In genomic region chr8:95142075-95142831, GRCm38 (mm10) we compare ENCODE assay signal across 7 mouse cellular contexts.
DNase-seq lines count a peak whose midpoint lies in the region; ATAC-seq and TF ChIP-seq lines count a peak whose summit lies in the region.

No protein-coding gene starts in this region.

- H3K4me3 ChIP-seq in limb, embryonic 10.5 days, result peak overlapping the region; percentile 83
- peak overlapping the region; percentile 62 for H3K4me3 ChIP-seq in midbrain, embryonic 11.5 days (ENCODE audit: low read depth, low read length)
- peak overlapping the region; percentile 56 for H3K4me3 ChIP-seq in spleen, adult 2 months (ENCODE audit: extremely low read depth, insufficient read depth, insufficient read length)

- WGBS in limb, embryonic 10.5 days, result under 1% methylated on average over 56 of the region's 66 CpGs
- WGBS in midbrain, embryonic 11.5 days, result under 1% methylated on average over 62 of the region's 66 CpGs
- 1% methylated on average over 49 of the region's 66 CpGs for WGBS in spleen, adult 2 months

- ATAC-seq in midbrain, embryonic 11.5 days (ENCODE audit: low FRiP score), result peak; percentile 73

- H3K27ac ChIP-seq in limb, embryonic 10.5 days, result peak overlapping the region; percentile 88
- H3K27ac ChIP-seq in midbrain, embryonic 11.5 days (ENCODE audit: low read depth, low read length), result no peak overlapping the region
- no peak overlapping the region for H3K27ac ChIP-seq in spleen, adult 2 months (ENCODE audit: insufficient read depth, low read length)

- DNase-seq in adrenal gland, postnatal 10 days, result peak; percentile 86
- peak; percentile 56 for DNase-seq in embryo, embryonic 9.5 days (ENCODE audit: extremely low spot score)
- DNase-seq in heart, adult 18-20 months, result peak; percentile 84 to 87
- peak; percentile 88 for DNase-seq in kidney, adult 18-20 months
- DNase-seq in limb, embryonic 10.5 days (ENCODE audit: low spot score), result peak; percentile 80
- DNase-seq in midbrain, embryonic 11.5 days (ENCODE audit: low spot score, missing footprints), result peak; percentile 95
- peak in 1 of 2 experiments; percentile 49 for DNase-seq in spleen, adult 2 months (ENCODE audit: low read depth in 1 of 2, low spot score in 2 of 2)

- peak overlapping the region; percentile 98 for H3K4me2 ChIP-seq in midbrain, embryonic 11.5 days

- no peaks in the 10 kb centered on the region for H3K9me3 ChIP-seq in limb, embryonic 10.5 days (replicated peaks)
- H3K9me3 ChIP-seq in midbrain, embryonic 11.5 days (ENCODE audit: control insufficient read depth, low read length), result no peaks in the 10 kb centered on the region

- TF ChIP-seq CTCF in spleen, adult 2 months (IDR thresholded peaks at IDR 0.05; ENCODE audit: extremely low read depth, insufficient read depth, insufficient read length, insufficient replicate concordance), result no peak

- peaks cover 56% of the 10 kb centered on the region for H3K4me1 ChIP-seq in limb, embryonic 10.5 days
- peaks cover 21% of the 10 kb centered on the region for H3K4me1 ChIP-seq in midbrain, embryonic 11.5 days (ENCODE audit: control insufficient read depth, insufficient read depth, low read length)
- peaks cover 2% of the 10 kb centered on the region; the same call in 1 of the 2 replicates for H3K4me1 ChIP-seq in spleen, adult 2 months (ENCODE audit: control insufficient read depth, insufficient read depth, insufficient read length)

- peak overlapping the region; percentile 72 for H3K9ac ChIP-seq in midbrain, embryonic 11.5 days (ENCODE audit: low read length)

- H3K36me3 ChIP-seq in limb, embryonic 10.5 days, result no peaks in the 10 kb centered on the region
- no peaks in the 10 kb centered on the region for H3K36me3 ChIP-seq in midbrain, embryonic 11.5 days (ENCODE audit: control insufficient read depth, insufficient read depth, low read length)
- H3K36me3 ChIP-seq in spleen, adult 2 months (ENCODE audit: control insufficient read depth, insufficient read depth, low read length), result no peaks in the 10 kb centered on the region

- H3K27me3 ChIP-seq in limb, embryonic 10.5 days (ENCODE audit: low read depth, poor library complexity, severe bottlenecking), result peaks cover 40% of the 10 kb centered on the region
- H3K27me3 ChIP-seq in midbrain, embryonic 11.5 days (ENCODE audit: control insufficient read depth, insufficient read depth, low read length), result peaks cover 15% of the 10 kb centered on the region
- peaks cover 6% of the 10 kb centered on the region; the same call in 1 of the 2 replicates for H3K27me3 ChIP-seq in spleen, adult 2 months (ENCODE audit: control insufficient read depth, insufficient read depth, low read length)

- TF ChIP-seq POLR2A in spleen, adult 2 months (IDR thresholded peaks at IDR 0.05; ENCODE audit: low read depth, low read length), result no peak
